Mouse (Mus musculus) lung, postnatal 0 days (tissue): Measurements from ENCODE around the gene Trim41. TPM values are rescaled to one million over a fixed set of nuclear protein-coding genes. Genes with fewer than 3 reads are reported as not detected.

Source experiments
- ATAC-seq: fragments of 200-750 bp; cut with Nextera tagmentation; 2 replicates; pipeline ENCODE4 v1.8.0; 2017; ENCODE audit warnings: moderate library complexity
- DNase-seq: peaks from one replicate; pipeline ENCODE4 v3.0.0-alpha.2; 2016; ENCODE audit warnings: low spot score
- H3K27ac ChIP-seq: fragments of 300-500 bp; sonication (generic); 2 replicates; pipeline ENCODE4 v1.5.1; 2014; ENCODE audit warnings: antibody characterized with exemption, mild to moderate bottlenecking, low read length, mixed read lengths
- H3K27me3 ChIP-seq: fragments of 300-500 bp; sonication (generic); replicated peaks from 2 replicates; pipeline ENCODE4 v1.6.1; 2014; ENCODE audit warnings: low read length, mixed read lengths; ENCODE audit not compliant: insufficient read depth
- H3K36me3 ChIP-seq: fragments of 300-500 bp; sonication (generic); 2 replicates; pipeline ENCODE4 v1.6.1; 2014; ENCODE audit warnings: low read length, mixed read lengths; ENCODE audit not compliant: insufficient read depth
- H3K4me1 ChIP-seq: fragments of 300-500 bp; sonication (generic); 2 replicates; pipeline ENCODE4 v1.6.1; 2014; ENCODE audit warnings: antibody characterized with exemption, low read depth, low read length, mixed read lengths; ENCODE audit not compliant: insufficient read depth
- H3K4me2 ChIP-seq: fragments of 300-500 bp; sonication (generic); replicated peaks from 2 replicates; pipeline ENCODE4 v1.6.1; 2014; ENCODE audit warnings: low read depth, mild to moderate bottlenecking, low read length, moderate library complexity, mixed read lengths
- H3K4me3 ChIP-seq: fragments of 300-500 bp; sonication (generic); 2 replicates; pipeline ENCODE4 v1.5.1; 2014; ENCODE audit warnings: low read depth, low read length
- H3K9ac ChIP-seq: fragments of 300-500 bp; sonication (generic); replicated peaks from 2 replicates; pipeline ENCODE4 v1.6.1; 2014; ENCODE audit warnings: low read depth, mild to moderate bottlenecking
- H3K9me3 ChIP-seq: fragments of 300-500 bp; sonication (generic); 2 replicates; pipeline ENCODE4 v1.6.1; 2016; ENCODE audit warnings: low read length, mixed read lengths
- CTCF ChIP-seq: IDR thresholded peaks from 2 replicates; pipeline ENCODE4 v1.5.1; 2016; ENCODE audit warnings: antibody characterized with exemption, mild to moderate bottlenecking
- EP300 ChIP-seq: IDR thresholded peaks from 2 replicates; pipeline ENCODE4 v1.6.1; 2016; ENCODE audit warnings: antibody characterized with exemption, mild to moderate bottlenecking, control low read depth
- WGBS: fragments of 180-500 bp; shearing (Covaris S2); extraction: QIAGEN DNeasy Blood & Tissue Kit; methylation state at CpG from one replicate; pipeline ENCODE4 v1.1.7; 2014; 5-methylcytosine and 5-hydroxymethylcytosine counted together
- polyA plus RNA-seq: library from polyadenylated mRNA; unstranded; fragments of >200 nt; fragmentation: Nextera tagmentation; extraction: Ambion mirVana; gene quantifications from 2 replicates; pipeline ENCODE4 v1.2.1, GENCODE M21; 2015

Trim41 gene
- polyA plus RNA-seq, 1 experiment from 2014 or later: 4.3 TPM

DNA sequence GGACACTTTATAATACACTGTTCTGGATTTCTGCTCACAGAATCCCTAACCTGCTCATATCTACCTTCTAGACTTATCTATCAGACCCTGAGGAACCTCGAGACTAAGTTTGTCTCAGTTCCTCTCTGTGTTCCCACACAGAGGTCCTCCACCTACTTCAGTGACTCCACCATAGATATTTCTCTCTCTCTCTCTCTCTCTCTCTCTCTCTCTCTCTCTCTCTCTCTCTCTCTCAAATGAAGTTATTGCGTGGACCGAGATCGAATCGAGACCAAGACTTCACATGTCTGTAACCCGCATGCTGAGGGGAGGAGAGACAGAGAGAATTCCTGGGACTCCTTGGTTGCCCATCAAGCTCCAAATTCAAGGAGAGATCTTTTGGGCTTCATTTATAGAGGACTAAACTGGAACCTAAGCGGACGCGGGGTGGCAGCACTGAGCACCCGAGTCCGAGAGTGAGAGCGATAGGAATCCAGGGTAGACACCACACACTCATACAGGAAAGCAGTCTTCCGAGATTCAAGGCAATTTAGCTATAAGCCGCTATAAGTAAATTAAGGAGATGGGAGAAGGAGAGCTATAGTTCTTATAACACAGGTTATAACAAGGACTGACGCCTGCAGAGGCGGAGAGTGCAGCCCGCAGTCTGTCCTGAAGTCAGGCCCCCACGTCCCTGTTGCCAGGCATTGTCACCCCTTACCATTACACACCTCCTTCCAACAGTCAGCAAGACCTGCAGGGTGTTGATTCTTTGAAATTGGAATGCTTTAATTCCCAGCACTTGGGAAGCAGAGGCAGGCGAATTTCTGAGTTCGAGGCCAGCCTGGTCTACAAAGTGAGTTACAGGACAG, 27.0 kb downstream of the Trim41 start:
- Histone ChIP-seq H3K4me1 (no peaks in the 10 kb centered on the region), H3K4me2 (peak overlapping the region; percentile 34), H3K27me3 (no peaks in the 10 kb centered on the region), H3K9ac (no peak overlapping the region), H3K4me3 (no peak overlapping the region), H3K9me3 (no peaks in the 10 kb centered on the region), H3K36me3 (no peaks in the 10 kb centered on the region), H3K27ac (no peak overlapping the region)
- peak; percentile 80 for ATAC-seq
- 16% methylated on average over 20 of the region's 20 CpGs for WGBS
- DNase-seq: peak; percentile 90
- no peak for TF ChIP-seq EP300
- TF ChIP-seq CTCF: peak; percentile 89

DNA sequence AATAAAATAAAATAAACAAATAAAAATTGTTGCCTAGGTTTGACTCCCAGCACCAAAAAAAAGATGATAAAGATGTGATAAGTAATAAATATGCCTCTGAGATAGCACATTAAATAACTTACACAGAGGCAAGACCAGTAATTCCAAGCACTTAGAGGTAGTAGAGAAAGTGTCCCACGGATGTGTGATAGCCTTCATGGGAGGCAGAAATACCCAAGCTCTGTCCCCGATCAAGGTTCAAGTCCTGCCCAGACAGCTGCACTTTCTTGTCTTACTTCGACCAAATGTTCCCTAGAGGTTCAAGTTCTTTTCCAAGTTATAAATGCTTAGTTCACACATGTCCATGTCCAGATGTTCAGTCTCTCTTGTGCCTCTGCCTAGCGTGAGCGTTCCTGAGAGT, 27.9 kb downstream of the Trim41 start:
- no peak overlapping the region for H3K9ac ChIP-seq
- H3K27ac ChIP-seq: no peak overlapping the region
- no peak for ATAC-seq
- H3K4me1 ChIP-seq: no peaks in the 10 kb centered on the region
- no peaks in the 10 kb centered on the region for H3K27me3 ChIP-seq
- no peaks in the 10 kb centered on the region for H3K36me3 ChIP-seq
- H3K4me3 ChIP-seq: no peak overlapping the region
- TF ChIP-seq CTCF (no peak), EP300 (no peak)
- H3K9me3 ChIP-seq: no peaks in the 10 kb centered on the region
- no peak overlapping the region for H3K4me2 ChIP-seq
- no peak for DNase-seq
- 88% methylated on average over 5 of the region's 5 CpGs for WGBS

DNA sequence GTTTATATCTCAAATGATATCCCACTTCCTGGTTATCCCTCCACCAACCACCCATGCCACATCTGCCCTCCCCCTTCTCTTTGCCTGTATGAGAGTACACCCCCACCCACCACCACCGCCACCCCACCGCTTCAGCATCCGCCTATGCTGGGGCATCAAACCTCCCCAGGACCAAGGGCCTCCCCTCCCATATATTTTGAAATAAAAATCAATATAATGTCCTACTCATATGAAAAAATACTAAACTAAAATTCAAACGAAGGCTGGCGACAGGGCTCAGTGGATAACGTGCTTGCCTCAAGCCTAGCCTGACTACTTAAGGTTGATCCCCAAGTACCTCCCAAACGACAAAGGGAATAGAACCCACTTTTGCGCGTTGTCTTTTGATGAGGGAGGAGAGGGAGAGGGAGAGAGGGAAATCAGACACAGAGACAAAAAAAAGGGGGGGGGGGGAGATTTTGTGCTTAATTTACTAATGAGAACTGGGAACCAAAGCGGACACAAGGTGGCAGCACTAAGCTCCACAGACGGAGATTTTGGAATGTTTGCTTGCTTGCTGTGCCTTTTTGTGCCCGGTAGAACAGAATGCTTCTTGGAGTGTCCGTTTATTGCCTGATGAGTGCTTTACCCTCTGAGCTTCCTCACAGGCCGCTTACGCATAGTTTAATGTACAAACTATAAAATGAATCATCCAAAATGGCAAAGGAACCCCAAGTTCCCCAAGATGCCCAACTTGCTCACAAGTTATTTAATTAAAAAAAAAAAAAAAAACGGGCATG, 28.7 kb downstream of the Trim41 start:
- H3K4me2 ChIP-seq: peak overlapping the region; percentile 63
- no peaks in the 10 kb centered on the region for H3K27me3 ChIP-seq
- H3K27ac ChIP-seq: peak overlapping the region; percentile 32; the same call in 1 of the 2 replicates
- H3K4me3 ChIP-seq: peak overlapping the region; percentile 37
- no peaks in the 10 kb centered on the region for H3K9me3 ChIP-seq
- TF ChIP-seq EP300 (0 out of 2 replicates have a peak, but pooled peaks have one; percentile 25), CTCF (peak; percentile 78)
- ATAC-seq (peak; percentile 44), DNase-seq (peak; percentile 93)
- 7% methylated on average over 16 of the region's 16 CpGs for WGBS
- H3K9ac ChIP-seq: peak overlapping the region; percentile 29; the same call in 1 of the 2 replicates
- no peaks in the 10 kb centered on the region for H3K4me1 ChIP-seq
- no peaks in the 10 kb centered on the region for H3K36me3 ChIP-seq

DNA sequence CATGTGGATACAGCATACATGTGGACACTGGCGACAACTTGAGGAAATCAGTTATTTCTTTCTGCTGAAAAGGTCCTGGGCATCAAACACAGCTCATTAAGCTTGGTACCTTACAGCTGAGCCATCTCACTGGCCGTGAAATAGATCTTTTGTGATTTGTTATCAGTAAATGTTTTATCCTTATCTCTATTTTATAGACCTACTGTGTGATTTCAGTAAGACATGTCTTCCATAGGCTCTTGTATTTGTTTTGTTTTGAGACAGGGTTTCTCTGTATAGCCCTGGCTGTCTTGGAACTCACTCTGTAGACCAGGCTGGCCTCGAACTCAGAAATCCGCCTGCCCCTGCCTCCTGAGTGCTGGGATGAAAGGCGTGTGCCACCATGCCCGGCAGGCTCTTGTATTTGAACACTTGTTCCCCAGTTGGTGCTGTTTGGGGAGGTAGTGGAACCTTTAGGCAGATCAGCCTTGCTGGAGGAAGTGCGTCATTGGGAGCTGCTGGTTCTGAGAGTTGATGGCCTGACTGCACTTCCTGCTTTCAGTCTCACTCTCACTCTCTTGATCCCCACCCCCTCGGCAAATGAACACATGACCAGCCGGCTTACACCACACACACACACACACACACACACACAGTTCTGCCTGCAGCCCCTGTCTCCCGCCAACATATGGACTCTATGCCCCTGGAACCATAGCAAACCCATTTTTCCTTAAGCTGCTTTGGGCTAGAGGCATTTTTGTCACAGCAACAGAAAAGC, 29.5 kb downstream of the Trim41 start:
- Histone ChIP-seq H3K9me3 (no peaks in the 10 kb centered on the region), H3K4me3 (0 out of 2 replicates have a peak overlapping the region, but pooled peaks have one; percentile 37), H3K4me2 (peak overlapping the region; percentile 63), H3K36me3 (no peaks in the 10 kb centered on the region), H3K27me3 (no peaks in the 10 kb centered on the region), H3K4me1 (no peaks in the 10 kb centered on the region), H3K27ac (no peak overlapping the region), H3K9ac (no peak overlapping the region)
- TF ChIP-seq EP300 (no peak), CTCF (no peak)
- DNase-seq: peak; percentile 92
- peak; percentile 79 for ATAC-seq
- WGBS: 37% methylated on average over 10 of the region's 10 CpGs

DNA sequence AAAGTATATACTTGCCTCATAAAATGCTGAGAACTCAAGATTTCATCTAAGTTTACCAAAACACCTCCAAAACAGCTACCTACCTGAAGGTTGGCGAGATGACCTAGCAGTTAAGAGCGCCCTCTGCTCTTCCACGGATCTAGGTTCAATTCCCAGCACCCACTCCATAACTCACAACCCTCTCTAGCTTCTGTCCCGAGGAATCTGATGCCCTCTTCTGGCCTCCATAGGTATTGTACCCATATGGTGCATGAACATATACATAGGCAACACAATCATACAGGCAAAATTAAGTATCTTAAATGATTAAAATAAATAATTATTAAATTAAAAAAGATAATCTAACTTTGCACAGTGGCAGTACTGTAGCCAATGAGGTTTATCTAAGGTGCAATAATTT, 34.9 kb downstream of the Trim41 start:
- H3K36me3 ChIP-seq: no peaks in the 10 kb centered on the region

DNA sequence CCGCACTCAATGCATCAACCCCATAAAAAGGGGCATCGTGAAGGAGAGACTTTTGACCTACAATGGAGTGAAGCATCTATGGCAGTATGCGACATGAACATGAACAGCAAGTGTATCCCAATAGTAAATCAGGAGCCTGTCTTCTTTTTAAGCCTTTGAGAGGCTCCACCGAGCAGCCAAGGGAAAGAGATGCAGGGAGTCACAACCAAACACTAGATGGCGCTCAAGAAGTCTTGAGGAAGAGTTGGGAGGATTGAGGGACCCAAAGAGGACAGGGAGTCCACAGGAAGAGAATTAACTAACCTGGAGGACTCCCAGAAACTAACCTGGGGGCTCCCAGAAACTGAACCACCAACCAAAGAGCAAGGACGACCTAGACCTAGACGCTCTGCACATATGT, 37.7 kb downstream of the Trim41 start:
- TF ChIP-seq CTCF (peak; percentile 70), EP300 (no peak)
- DNase-seq (peak; percentile 49), ATAC-seq (no peak)
- no peak overlapping the region for H3K4me3 ChIP-seq
- no peak overlapping the region for H3K9ac ChIP-seq
- H3K4me1 ChIP-seq: no peaks in the 10 kb centered on the region; the same call in 1 of the 2 replicates
- H3K4me2 ChIP-seq: no peak overlapping the region
- H3K27me3 ChIP-seq: no peaks in the 10 kb centered on the region
- H3K27ac ChIP-seq: no peak overlapping the region
- H3K9me3 ChIP-seq: no peaks in the 10 kb centered on the region
- WGBS: 33% methylated on average over 7 of the region's 7 CpGs
- H3K36me3 ChIP-seq: no peaks in the 10 kb centered on the region

More for the DNA sequence above, 34.9 kb downstream of the Trim41 start:
- Histone ChIP-seq H3K4me3 (no peak overlapping the region), H3K27ac (no peak overlapping the region), H3K27me3 (no peaks in the 10 kb centered on the region), H3K4me2 (no peak overlapping the region), H3K9me3 (no peaks in the 10 kb centered on the region), H3K4me1 (no peaks in the 10 kb centered on the region), H3K9ac (no peak overlapping the region)
- WGBS: 84% methylated on average over 4 of the region's 4 CpGs
- DNase-seq (no peak), ATAC-seq (no peak)
- TF ChIP-seq EP300 (no peak), CTCF (no peak)
